Mouse (Mus musculus): ENCODE data around the gene Slc7a15.

DNA sequence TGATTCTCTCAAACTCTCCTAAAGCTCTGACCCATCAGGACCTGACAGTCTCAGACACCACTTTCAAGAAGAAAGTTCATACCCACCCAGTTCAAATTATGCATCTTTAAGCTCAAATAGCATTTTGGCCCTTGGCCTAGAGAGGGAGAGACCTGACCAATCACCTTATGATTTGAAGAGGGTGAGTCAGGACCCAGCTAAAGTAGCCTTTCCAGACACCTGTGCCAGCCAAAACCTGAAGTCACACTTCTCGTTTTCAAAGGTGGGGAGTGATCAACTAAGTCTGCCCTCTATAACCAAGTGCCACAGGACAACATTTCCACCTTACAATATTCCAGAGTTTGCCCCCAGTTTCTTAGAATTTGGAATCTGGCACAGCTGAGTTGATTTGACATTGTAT, 111.6 kb downstream of the Slc7a15 start:
- TF ChIP-seq CTCF (IDR thresholded peaks at IDR 0.05; ENCODE audit: extremely low read depth, insufficient read depth, insufficient read length, insufficient replicate concordance) (no peak), POLR2A (IDR thresholded peaks at IDR 0.05; ENCODE audit: low read depth, low read length) (no peak)

Measured in spleen, adult 2 months (tissue).